8 mouse cellular contexts compared by ENCODE assay signal in genomic region chr16:33379944-33380881, GRCm38 (mm10). TPM values are rescaled to one million over a fixed set of nuclear protein-coding genes. Genes with fewer than 3 reads are reported as not detected.
DNase-seq lines count a peak whose midpoint lies in the region; ATAC-seq and TF ChIP-seq lines count a peak whose summit lies in the region.
"Not testable (repeated sequence)": the region's sequence is repeated elsewhere in the genome, so short reads cannot be mapped to it uniquely, and the experiment has no call there.

Gene Zfp148 (plus strand): TSS chr16:33380836.

- peak; percentile 96 for DNase-seq in ES-CJ7 (ENCODE audit: low read depth, low spot score)
- peak; percentile 91 for DNase-seq in cerebellum, adult 11 months
- DNase-seq in forebrain, embryonic 14.5 days (ENCODE audit: low spot score), result peak; percentile 96
- DNase-seq in heart, postnatal 14 days, result peak; percentile 95 to 96
- DNase-seq in layer of hippocampus, adult 18-20 months (ENCODE audit: low spot score in 2 of 2), result peak; percentile 88 to 94
- DNase-seq in lung, adult 2 months, result peak; percentile 91
- DNase-seq in thymus, adult 18-20 months, result peak; percentile 83 to 85

- peak; percentile 94 for ATAC-seq in forebrain, embryonic 14.5 days
- ATAC-seq in neutrophil, adult 5-6 weeks (ENCODE audit: extremely low read depth, insufficient number of reproducible peaks, low FRiP score, poor library complexity, severe bottlenecking), result peak; percentile 78

- H3K9ac ChIP-seq in forebrain, embryonic 14.5 days (ENCODE audit: low read length), result peak within 1 kb of the TSS; percentile 97

- H3K4me3 ChIP-seq in forebrain, embryonic 14.5 days (ENCODE audit: low read depth, low read length), result peak within 1 kb of the TSS; percentile 71
- H3K4me3 ChIP-seq in lung, adult 2 months (replicated peaks; ENCODE audit: extremely low read depth, low read depth, low read length), result peak within 1 kb of the TSS; percentile 77

- peaks cover 15% of the 10 kb centered on the region; the same call in 1 of the 2 replicates for H3K4me1 ChIP-seq in forebrain, embryonic 14.5 days (ENCODE audit: control insufficient read depth, insufficient read depth, low read length)
- H3K4me1 ChIP-seq in lung, adult 2 months (ENCODE audit: control insufficient read depth, insufficient read depth, low read length), result peaks cover 10% of the 10 kb centered on the region; the same call in 1 of the 2 replicates

- intact Hi-C loops in heart, postnatal 14 days (cut with DNase I), result loop anchor here (5.0 kb wide), 1 partner anchor 102 kb away; no protein-coding TSS in a partner anchor

- TF ChIP-seq CTCF in lung, adult 2 months (IDR thresholded peaks at IDR 0.05; ENCODE audit: insufficient read depth, low read length), result not testable (repeated sequence)

- H3K27me3 ChIP-seq in forebrain, embryonic 14.5 days (replicated peaks; ENCODE audit: control insufficient read depth, insufficient read depth, low read length), result not testable (repeated sequence)

- 2% methylated on average over 47 of the region's 50 CpGs for WGBS in forebrain, embryonic 14.5 days
- WGBS in lung, adult 2 months, result 2% methylated on average over 50 of the region's 50 CpGs

- H3K4me2 ChIP-seq in forebrain, embryonic 14.5 days (ENCODE audit: low read length), result peak within 1 kb of the TSS; percentile 61

- TF ChIP-seq POLR2A in lung, adult 2 months (IDR thresholded peaks at IDR 0.05; ENCODE audit: borderline replicate concordance, extremely low read depth, low read depth, low read length), result peak; percentile 39; the same call in 1 of the 2 replicates

- H3K36me3 ChIP-seq in forebrain, embryonic 14.5 days (ENCODE audit: control insufficient read depth, insufficient read depth, low read length), result not testable (repeated sequence)

- H3K27ac ChIP-seq in forebrain, embryonic 14.5 days (ENCODE audit: low read depth, low read length), result peak within 1 kb of the TSS; percentile 94

- H3K9me3 ChIP-seq in forebrain, embryonic 14.5 days (replicated peaks; ENCODE audit: control insufficient read depth, low read length), result not testable (repeated sequence)

RNA-seq across cellular contexts. Expression of gene Zfp148, which starts in this region (rescaled TPM):
- 58.1 and 67.3 TPM in 2 replicates for polyA plus RNA-seq in forebrain, embryonic 14.5 days (2014; fragmentation: Nextera tagmentation; extraction: Ambion mirVana)
- 10 to 100 TPM; 46.5 to 48.6 TPM for total RNA-seq in heart, postnatal 14 days (2021)
- total RNA-seq in layer of hippocampus, adult 18-20 months (2021), result 100 to 1,000 TPM; 166 to 179 TPM
- polyA plus RNA-seq in lung, adult 2 months (2012; rRNA removed), result 6.2 and 9.1 TPM in 2 replicates
- 38.9 and 39.3 TPM in 2 replicates for total RNA-seq in neutrophil, adult 5-6 weeks (2017)

Comparison
In these comparisons a context has a peak if more than half of its experiments do, and no peak if none do; other contexts are left out.
1. Peak in every context shown above with its lines: DNase-seq, ATAC-seq, H3K4me3 ChIP-seq and H3K27ac ChIP-seq.